ENCODE assay signal across 8 mouse cellular contexts in genomic region chr7:107757308-107758151, GRCm38 (mm10). TPM values are rescaled to one million over a fixed set of nuclear protein-coding genes. Genes with fewer than 3 reads are reported as not detected.
DNase-seq lines count a peak whose midpoint lies in the region; ATAC-seq and TF ChIP-seq lines count a peak whose summit lies in the region.

Gene Cyb5r2 (minus strand): TSS chr7:107758032.

- peak; percentile 58; the same call in 1 of the 2 replicates for ATAC-seq in embryonic facial prominence, embryonic 11.5 days (replicated peaks; ENCODE audit: insufficient number of reproducible peaks, low FRiP score, low TSS enrichment, low read depth)
- peak; percentile 66 for ATAC-seq in limb, embryonic 13.5 days (ENCODE audit: low FRiP score, low read depth)
- ATAC-seq in midbrain, postnatal 0 days (ENCODE audit: low FRiP score) = peak; percentile 76
- no peak for ATAC-seq in inflammation-experienced regulatory T-cells, adult 6 months

- DNase-seq in heart, adult 11 months = peak; percentile 92
- no peak for DNase-seq in heart, postnatal 25 days (ENCODE audit: low spot score)
- peak; percentile 63 for DNase-seq in embryonic facial prominence, embryonic 11.5 days (ENCODE audit: low spot score)
- peak; percentile 17 to 40 for DNase-seq in heart, postnatal 10 days
- DNase-seq in midbrain, postnatal 0 days (ENCODE audit: low spot score) = peak; percentile 55
- DNase-seq in thymus, postnatal 36 days = no peak

- H3K27ac ChIP-seq in embryonic facial prominence, embryonic 11.5 days (replicated peaks; ENCODE audit: low read depth, low read length) = no peak within 1 kb of the TSS
- no peak within 1 kb of the TSS for H3K27ac ChIP-seq in limb, embryonic 13.5 days
- no peak within 1 kb of the TSS for H3K27ac ChIP-seq in midbrain, postnatal 0 days (ENCODE audit: low read depth, low read length)

- H3K27me3 ChIP-seq in embryonic facial prominence, embryonic 11.5 days (ENCODE audit: control insufficient read depth, insufficient read depth, low read length) = no peaks in the 10 kb centered on the region
- peaks cover 8% of the 10 kb centered on the region; the same call in 1 of the 2 replicates for H3K27me3 ChIP-seq in limb, embryonic 13.5 days
- H3K27me3 ChIP-seq in midbrain, postnatal 0 days (ENCODE audit: insufficient read depth, low read length) = no peaks in the 10 kb centered on the region

- H3K36me3 ChIP-seq in embryonic facial prominence, embryonic 11.5 days (replicated peaks; ENCODE audit: control insufficient read depth, insufficient read depth, low read depth, low read length) = no peaks in the 10 kb centered on the region
- H3K36me3 ChIP-seq in limb, embryonic 13.5 days = no peaks in the 10 kb centered on the region
- H3K36me3 ChIP-seq in midbrain, postnatal 0 days (ENCODE audit: insufficient read depth, low read length) = no peaks in the 10 kb centered on the region

- H3K4me1 ChIP-seq in embryonic facial prominence, embryonic 11.5 days (ENCODE audit: control insufficient read depth, insufficient read depth, low read length) = no peaks in the 10 kb centered on the region
- peaks cover 8% of the 10 kb centered on the region; the same call in 1 of the 2 replicates for H3K4me1 ChIP-seq in limb, embryonic 13.5 days
- no peaks in the 10 kb centered on the region for H3K4me1 ChIP-seq in midbrain, postnatal 0 days (ENCODE audit: insufficient read depth, low read length)

- WGBS in embryonic facial prominence, embryonic 11.5 days = 10% methylated on average over 23 of the region's 23 CpGs
- WGBS in limb, embryonic 13.5 days = 10% methylated on average over 23 of the region's 23 CpGs
- WGBS in midbrain, postnatal 0 days = 10% methylated on average over 23 of the region's 23 CpGs

- intact Hi-C loops in heart, postnatal 25 days (cut with DNase I) = no loop called here
- intact Hi-C loops in heart, postnatal 10 days (cut with DNase I) = no loop called here

- H3K4me2 ChIP-seq in embryonic facial prominence, embryonic 11.5 days (ENCODE audit: low read depth, low read length) = peak within 1 kb of the TSS; percentile 42
- H3K4me2 ChIP-seq in limb, embryonic 13.5 days (replicated peaks) = peak within 1 kb of the TSS; percentile 65
- H3K4me2 ChIP-seq in midbrain, postnatal 0 days (ENCODE audit: low read depth, low read length, poor library complexity, severe bottlenecking) = peak within 1 kb of the TSS; percentile 59

- peak within 1 kb of the TSS; percentile 24; the same call in 1 of the 2 replicates for H3K4me3 ChIP-seq in embryonic facial prominence, embryonic 11.5 days (ENCODE audit: low read depth, low read length)
- peak within 1 kb of the TSS; percentile 35 for H3K4me3 ChIP-seq in limb, embryonic 13.5 days
- H3K4me3 ChIP-seq in midbrain, postnatal 0 days (ENCODE audit: low read depth, low read length) = peak within 1 kb of the TSS; percentile 32

- no peaks in the 10 kb centered on the region for H3K9me3 ChIP-seq in embryonic facial prominence, embryonic 11.5 days (replicated peaks; ENCODE audit: control insufficient read depth, low read length)
- H3K9me3 ChIP-seq in limb, embryonic 13.5 days = no peaks in the 10 kb centered on the region
- H3K9me3 ChIP-seq in midbrain, postnatal 0 days (ENCODE audit: low read length) = no peaks in the 10 kb centered on the region

- TF ChIP-seq CTCF in midbrain, postnatal 0 days (IDR thresholded peaks at IDR 0.05) = peak; percentile 43; the same call in 1 of the 2 replicates

- H3K9ac ChIP-seq in embryonic facial prominence, embryonic 11.5 days (replicated peaks; ENCODE audit: low read length) = peak within 1 kb of the TSS; percentile 55
- H3K9ac ChIP-seq in limb, embryonic 13.5 days = peak within 1 kb of the TSS; percentile 56
- peak within 1 kb of the TSS; percentile 46 for H3K9ac ChIP-seq in midbrain, postnatal 0 days (replicated peaks; ENCODE audit: low read length, poor library complexity, severe bottlenecking)

RNA-seq across cellular contexts. Expression of gene Cyb5r2, which starts in this region (rescaled TPM):
- not detected for total RNA-seq in heart, postnatal 25 days (2021)
- polyA plus RNA-seq in embryonic facial prominence, embryonic 11.5 days (2014; fragmentation: Nextera tagmentation; extraction: Ambion mirVana) = 0.29 and 0.31 TPM in 2 replicates
- total RNA-seq in heart, postnatal 10 days (2021) = not detected
- 0.27 and 0.41 TPM in 2 replicates for polyA plus RNA-seq in limb, embryonic 13.5 days (2015; fragmentation: Nextera tagmentation; extraction: Ambion mirVana)
- total RNA-seq in midbrain, postnatal 0 days (2014; rRNA removed) = not detected in 2 replicates
- 0.47 and 0.60 TPM in 2 replicates for polyA plus RNA-seq in midbrain, postnatal 0 days (2015; fragmentation: Nextera tagmentation; extraction: Ambion mirVana)
- not detected for polyA plus RNA-seq in inflammation-experienced regulatory T-cells, adult 6 months (2017; shearing (Covaris generic))

Comparison
In these comparisons a context has a peak if more than half of its experiments do, and no peak if none do; other contexts are left out.
1. Peak in DNase-seq, ATAC-seq, H3K4me3 ChIP-seq, H3K9ac ChIP-seq and H3K4me2 ChIP-seq in embryonic facial prominence, embryonic 11.5 days; RNA of the gene not detected or under 1 TPM.
2. Peak in DNase-seq in heart, postnatal 10 days; RNA of the gene not detected or under 1 TPM.
3. Peak in ATAC-seq, H3K4me3 ChIP-seq, H3K9ac ChIP-seq and H3K4me2 ChIP-seq in limb, embryonic 13.5 days; RNA of the gene not detected or under 1 TPM.
4. Peak in DNase-seq, ATAC-seq, H3K4me3 ChIP-seq, H3K9ac ChIP-seq and H3K4me2 ChIP-seq in midbrain, postnatal 0 days; RNA of the gene not detected or under 1 TPM.